Mouse (Mus musculus) limb, embryonic 10.5 days (tissue): ENCODE data around the gene Pipox. TPM values are rescaled to one million over a fixed set of nuclear protein-coding genes. Genes with fewer than 3 reads are reported as not detected.

Source experiments
- DNase-seq: peaks from one replicate; pipeline ENCODE4 v3.0.0-alpha.2; 2017; ENCODE audit warnings: low spot score
- H3K27ac ChIP-seq: fragments of 300-500 bp; sonication (generic); 2 replicates; pipeline ENCODE4 v1.5.1; 2016; ENCODE audit warnings: mild to moderate bottlenecking
- H3K27me3 ChIP-seq: fragments of 300-500 bp; sonication (generic); 2 replicates; pipeline ENCODE4 v1.6.1; 2016; ENCODE audit warnings: low read depth, mild to moderate bottlenecking; ENCODE audit not compliant: poor library complexity, severe bottlenecking
- H3K36me3 ChIP-seq: fragments of 300-500 bp; sonication (generic); 2 replicates; pipeline ENCODE4 v1.6.1; 2016; ENCODE audit warnings: mild to moderate bottlenecking, moderate library complexity
- H3K4me1 ChIP-seq: fragments of 300-500 bp; sonication (generic); 2 replicates; pipeline ENCODE4 v1.6.1; 2016
- H3K4me3 ChIP-seq: fragments of 300-500 bp; sonication (generic); 2 replicates; pipeline ENCODE4 v1.5.1; 2016; ENCODE audit warnings: mild to moderate bottlenecking, moderate library complexity
- H3K9me3 ChIP-seq: fragments of 300-500 bp; sonication (generic); replicated peaks from 2 replicates; pipeline ENCODE4 v1.6.1; 2016; ENCODE audit warnings: mild to moderate bottlenecking
- WGBS: fragments of 180-500 bp; shearing (Covaris S2); methylation state at CpG from one replicate; pipeline ENCODE4 v1.1.7; 2016; 5-methylcytosine and 5-hydroxymethylcytosine counted together
- polyA plus RNA-seq: library from polyadenylated mRNA; unstranded; fragments of >200 nt; fragmentation: Nextera tagmentation; extraction: Ambion mirVana; gene quantifications from 2 replicates; pipeline ENCODE4 v1.2.1, GENCODE M21; 2016

Gene Pipox
- polyA plus RNA-seq, 1 experiment from 2014 or later: 0.48 TPM

- no peaks in the 10 kb centered on the region for H3K9me3 ChIP-seq
- 56% methylated on average over 9 of the region's 9 CpGs for WGBS
- H3K4me3 ChIP-seq: no peak overlapping the region
- peaks cover 98% of the 10 kb centered on the region for H3K27me3 ChIP-seq
- peaks cover 94% of the 10 kb centered on the region for H3K36me3 ChIP-seq
- peaks cover 44% of the 10 kb centered on the region for H3K4me1 ChIP-seq
- no peak for DNase-seq
- no peak overlapping the region for H3K27ac ChIP-seq
These were observed 46.2 kb downstream of the Pipox start for GRCm38 (mm10) chr11:77847599-77848128.

- peaks cover 54% of the 10 kb centered on the region for H3K4me1 ChIP-seq
- 67% methylated on average over 4 of the region's 4 CpGs for WGBS
- no peaks in the 10 kb centered on the region for H3K9me3 ChIP-seq
- no peak for DNase-seq
- peaks cover 99% of the 10 kb centered on the region for H3K27me3 ChIP-seq
- no peak overlapping the region for H3K4me3 ChIP-seq
- peaks cover 86% of the 10 kb centered on the region for H3K36me3 ChIP-seq
- H3K27ac ChIP-seq: no peak overlapping the region
These were observed 50.0 kb downstream of the Pipox start for GRCm38 (mm10) chr11:77843906-77844200.

GRCm38 (mm10) chr11:77843068-77843905 lies 50.6 kb downstream of the Pipox start:
- Histone ChIP-seq H3K4me1 (peaks cover 49% of the 10 kb centered on the region), H3K27me3 (peaks cover 99% of the 10 kb centered on the region), H3K36me3 (peaks cover 82% of the 10 kb centered on the region), H3K9me3 (no peaks in the 10 kb centered on the region), H3K4me3 (no peak overlapping the region), H3K27ac (no peak overlapping the region)
- 86% methylated on average over 21 of the region's 21 CpGs for WGBS
- no peak for DNase-seq

GRCm38 (mm10) chr11:77840523-77841245 lies 53.2 kb downstream of the Pipox start:
- no peak for DNase-seq
- Histone ChIP-seq H3K9me3 (no peaks in the 10 kb centered on the region), H3K4me1 (peaks cover 51% of the 10 kb centered on the region), H3K27ac (no peak overlapping the region), H3K4me3 (no peak overlapping the region), H3K36me3 (peaks cover 77% of the 10 kb centered on the region), H3K27me3 (peaks cover 94% of the 10 kb centered on the region)
- 74% methylated on average over 16 of the region's 16 CpGs for WGBS

- 69% methylated on average over 5 of the region's 5 CpGs for WGBS
- H3K9me3 ChIP-seq: no peaks in the 10 kb centered on the region
- no peak overlapping the region for H3K4me3 ChIP-seq
- H3K4me1 ChIP-seq: peaks cover 37% of the 10 kb centered on the region
- H3K27me3 ChIP-seq: peaks cover 71% of the 10 kb centered on the region
- no peak overlapping the region for H3K27ac ChIP-seq
- peaks cover 73% of the 10 kb centered on the region for H3K36me3 ChIP-seq
- no peak for DNase-seq
These were observed 56.0 kb downstream of the Pipox start for GRCm38 (mm10) chr11:77837856-77838255.

GRCm38 (mm10) chr11:77836751-77837150 lies 57.1 kb downstream of the Pipox start:
- Histone ChIP-seq H3K9me3 (no peaks in the 10 kb centered on the region), H3K36me3 (peaks cover 71% of the 10 kb centered on the region), H3K4me3 (no peak overlapping the region), H3K4me1 (peaks cover 31% of the 10 kb centered on the region), H3K27me3 (peaks cover 60% of the 10 kb centered on the region), H3K27ac (no peak overlapping the region; the same call in 1 of the 2 replicates)
- DNase-seq: no peak
- 65% methylated on average over 4 of the region's 4 CpGs for WGBS

GRCm38 (mm10) chr11:77836290-77836689 lies 57.6 kb downstream of the Pipox start:
- WGBS: 69% methylated on average over 5 of the region's 5 CpGs
- DNase-seq: no peak
- H3K27ac ChIP-seq: no peak overlapping the region; the same call in 1 of the 2 replicates
- H3K4me3 ChIP-seq: no peak overlapping the region
- H3K27me3 ChIP-seq: peaks cover 56% of the 10 kb centered on the region
- peaks cover 66% of the 10 kb centered on the region for H3K36me3 ChIP-seq
- H3K4me1 ChIP-seq: peaks cover 26% of the 10 kb centered on the region
- H3K9me3 ChIP-seq: no peaks in the 10 kb centered on the region

GRCm38 (mm10) chr11:77835109-77835508 lies 58.8 kb downstream of the Pipox start:
- peaks cover 24% of the 10 kb centered on the region for H3K4me1 ChIP-seq
- no peak for DNase-seq
- H3K36me3 ChIP-seq: peaks cover 65% of the 10 kb centered on the region
- no peaks in the 10 kb centered on the region for H3K9me3 ChIP-seq
- WGBS: 74% methylated on average over 3 of the region's 3 CpGs
- no peak overlapping the region for H3K4me3 ChIP-seq
- H3K27ac ChIP-seq: no peak overlapping the region
- peaks cover 49% of the 10 kb centered on the region for H3K27me3 ChIP-seq

GRCm38 (mm10) chr11:77832541-77832940 lies 61.4 kb downstream of the Pipox start:
- Histone ChIP-seq H3K27ac (no peak overlapping the region), H3K4me1 (peaks cover 25% of the 10 kb centered on the region), H3K27me3 (peaks cover 42% of the 10 kb centered on the region), H3K4me3 (no peak overlapping the region), H3K9me3 (no peaks in the 10 kb centered on the region), H3K36me3 (peaks cover 76% of the 10 kb centered on the region)
- WGBS: 86% methylated on average over 4 of the region's 4 CpGs
- DNase-seq: no peak

GRCm38 (mm10) chr11:77830875-77831274 lies 63.0 kb downstream of the Pipox start:
- DNase-seq: no peak
- H3K36me3 ChIP-seq: peaks cover 66% of the 10 kb centered on the region
- no peak overlapping the region for H3K27ac ChIP-seq
- WGBS: 56% methylated on average over 7 of the region's 7 CpGs
- peaks cover 41% of the 10 kb centered on the region for H3K27me3 ChIP-seq
- peaks cover 15% of the 10 kb centered on the region for H3K4me1 ChIP-seq
- H3K9me3 ChIP-seq: no peaks in the 10 kb centered on the region
- H3K4me3 ChIP-seq: no peak overlapping the region

Other genes starting within 250 kb of the Pipox start
- gene Nufip2, start 207.9 kb downstream of the Pipox start, polyA plus RNA-seq: 3.7 and 4.0 TPM in 2 replicates
- not detected in 2 replicates for gene Cryba1, start 168.8 kb downstream of the Pipox start, polyA plus RNA-seq
- gene Myo18a, start 130.8 kb downstream of the Pipox start, polyA plus RNA-seq: 25.6 and 29.5 TPM in 2 replicates
- gene Gm10277, start 106.3 kb downstream of the Pipox start, polyA plus RNA-seq: 1.1 and 1.4 TPM in 2 replicates
- 0.11 and 0.14 TPM in 2 replicates for gene Sez6, start 36.7 kb upstream of the Pipox start, polyA plus RNA-seq
- 21.0 and 23.1 TPM in 2 replicates for gene Phf12, start 88.7 kb upstream of the Pipox start, polyA plus RNA-seq
- 16.1 and 17.5 TPM in 2 replicates for gene Dhrs13, start 138.2 kb upstream of the Pipox start, polyA plus RNA-seq
- 58.9 and 64.6 TPM in 2 replicates for gene Flot2, start 143.8 kb upstream of the Pipox start, polyA plus RNA-seq
- gene Eral1, start 186.3 kb upstream of the Pipox start, polyA plus RNA-seq: 43.4 and 45.4 TPM in 2 replicates
- gene Fam222b, start 200.6 kb upstream of the Pipox start, polyA plus RNA-seq: 22.7 and 24.2 TPM in 2 replicates